In genomic region chr1:134302568-134303238, GRCm38 (mm10) we compare ENCODE assay signal across 9 mouse cellular contexts. TPM values are rescaled to one million over a fixed set of nuclear protein-coding genes. Genes with fewer than 3 reads are reported as not detected.
A peak's percentile ranks its signal among the peaks of the same experiment; 100 is the strongest.
DNase-seq lines count a peak whose midpoint lies in the region; ATAC-seq and TF ChIP-seq lines count a peak whose summit lies in the region.
"Had no signal": no experiment of that assay in that cellular context is flagged by ENCODE, and none has a peak within 500 bp of the region (broad histone marks: within the 10 kb centered on the region; RNA-seq: fewer than 3 reads in every experiment).

No protein-coding gene starts in this region.

- DNase-seq in layer of hippocampus, adult 9-11 months, result peak; percentile 77
- DNase-seq in layer of hippocampus, adult 18-20 months (ENCODE audit: low spot score in 2 of 2), result no peak
- DNase-seq in heart, postnatal 0 days (ENCODE audit: low spot score), result peak; percentile 87
- peak; percentile 59 for DNase-seq in kidney, postnatal 14 days
- peak; percentile 20 for DNase-seq in stomach, postnatal 0 days (ENCODE audit: low spot score)
- no peak for DNase-seq in cerebellum, adult 11-12 months

- peaks cover 25% of the 10 kb centered on the region for H3K27me3 ChIP-seq in embryonic facial prominence, embryonic 15.5 days
- H3K27me3 ChIP-seq in heart, postnatal 0 days (ENCODE audit: control insufficient read depth, insufficient read depth, low read length), result 0 out of 2 replicates have a peak, but pooled peaks cover 3% of the 10 kb centered on the region
- no peaks in the 10 kb centered on the region for H3K27me3 ChIP-seq in stomach, postnatal 0 days (ENCODE audit: control insufficient read depth, insufficient read depth, low read length)

- no peaks in the 10 kb centered on the region for H3K36me3 ChIP-seq in embryonic facial prominence, embryonic 15.5 days
- H3K36me3 ChIP-seq in heart, postnatal 0 days (replicated peaks; ENCODE audit: control insufficient read depth, insufficient read depth, low read length), result no peaks in the 10 kb centered on the region
- H3K36me3 ChIP-seq in macrophage (ENCODE audit: inconsistent target), result peaks cover 9% of the 10 kb centered on the region; the same call in 1 of the 2 replicates
- no peaks in the 10 kb centered on the region for H3K36me3 ChIP-seq in stomach, postnatal 0 days (ENCODE audit: control insufficient read depth, insufficient read depth, low read length)

- no peaks in the 10 kb centered on the region for H3K9me3 ChIP-seq in embryonic facial prominence, embryonic 15.5 days (replicated peaks)
- no peaks in the 10 kb centered on the region for H3K9me3 ChIP-seq in heart, postnatal 0 days (replicated peaks; ENCODE audit: control insufficient read depth, low read length)
- H3K9me3 ChIP-seq in stomach, postnatal 0 days (ENCODE audit: control insufficient read depth, low read length), result no peaks in the 10 kb centered on the region

- H3K79me2 ChIP-seq in macrophage (ENCODE audit: inconsistent target), result peaks cover 10% of the 10 kb centered on the region; the same call in 1 of the 2 replicates

- peak; percentile 21; the same call in 1 of the 2 replicates for TF ChIP-seq EP300 in heart, postnatal 0 days (IDR thresholded peaks at IDR 0.05; ENCODE audit: low read depth)
- no peak for TF ChIP-seq EP300 in stomach, postnatal 0 days (optimal IDR thresholded peaks at IDR 0.05)

- no peak overlapping the region for H3K4me2 ChIP-seq in embryonic facial prominence, embryonic 15.5 days (replicated peaks)
- peak overlapping the region; percentile 18; the same call in 1 of the 2 replicates for H3K4me2 ChIP-seq in heart, postnatal 0 days (ENCODE audit: low read depth, low read length)
- no peak overlapping the region for H3K4me2 ChIP-seq in stomach, postnatal 0 days (replicated peaks; ENCODE audit: low read depth)

- peak overlapping the region; percentile 77 for H3K27ac ChIP-seq in embryonic facial prominence, embryonic 15.5 days (replicated peaks)
- H3K27ac ChIP-seq in heart, postnatal 0 days (ENCODE audit: low read depth), result peak overlapping the region; percentile 98
- H3K27ac ChIP-seq in macrophage, result peak overlapping the region; percentile 95
- peak overlapping the region; percentile 82 for H3K27ac ChIP-seq in stomach, postnatal 0 days (replicated peaks)

- H3K4me1 ChIP-seq in embryonic facial prominence, embryonic 15.5 days, result peaks cover 30% of the 10 kb centered on the region
- H3K4me1 ChIP-seq in heart, postnatal 0 days (ENCODE audit: control insufficient read depth, insufficient read depth), result peaks cover 35% of the 10 kb centered on the region
- H3K4me1 ChIP-seq in stomach, postnatal 0 days (replicated peaks; ENCODE audit: control insufficient read depth, insufficient read depth), result 0 out of 2 replicates have a peak, but pooled peaks cover 2% of the 10 kb centered on the region

- 16% methylated on average over 8 of the region's 8 CpGs for WGBS in embryonic facial prominence, embryonic 15.5 days
- WGBS in heart, postnatal 0 days, result 8% methylated on average over 8 of the region's 8 CpGs
- 0% methylated on average over 8 of the region's 8 CpGs for WGBS in macrophage (ENCODE audit: missing documents)
- 23% methylated on average over 8 of the region's 8 CpGs for WGBS in stomach, postnatal 0 days

- TF ChIP-seq CTCF in heart, postnatal 0 days (IDR thresholded peaks at IDR 0.05; ENCODE audit: low read depth), result no peak
- TF ChIP-seq CTCF in stomach, postnatal 0 days (IDR thresholded peaks at IDR 0.05; ENCODE audit: low read depth), result no peak

- no peak overlapping the region for H3K4me3 ChIP-seq in embryonic facial prominence, embryonic 15.5 days (replicated peaks)
- no peak overlapping the region for H3K4me3 ChIP-seq in heart, postnatal 0 days (ENCODE audit: low read depth, low read length)
- peak overlapping the region; percentile 9; the same call in 1 of the 2 replicates for H3K4me3 ChIP-seq in macrophage (ENCODE audit: inconsistent target)
- no peak overlapping the region for H3K4me3 ChIP-seq in stomach, postnatal 0 days (ENCODE audit: low read depth, low read length)

- H3K9ac ChIP-seq in embryonic facial prominence, embryonic 15.5 days, result no peak overlapping the region
- 0 out of 2 replicates have a peak overlapping the region, but pooled peaks have one; percentile 17 for H3K9ac ChIP-seq in heart, postnatal 0 days (replicated peaks; ENCODE audit: low read depth, low read length)
- no peak overlapping the region for H3K9ac ChIP-seq in stomach, postnatal 0 days (ENCODE audit: low read length)

- ATAC-seq in embryonic facial prominence, embryonic 15.5 days (ENCODE audit: insufficient number of reproducible peaks, low FRiP score, low TSS enrichment, low read depth), result 0 out of 2 replicates have a peak, but pooled peaks have one; percentile 19
- peak; percentile 79 for ATAC-seq in heart, postnatal 0 days (ENCODE audit: insufficient read depth, low read depth)
- no peak for ATAC-seq in stomach, postnatal 0 days (ENCODE audit: low FRiP score, low TSS enrichment)

RNA-seq across cellular contexts. Expression of gene Myog, which starts 12.9 kb away (rescaled TPM):
- total RNA-seq in layer of hippocampus, adult 18-20 months (2021), result not detected
- polyA plus RNA-seq in embryonic facial prominence, embryonic 15.5 days (2015; fragmentation: Nextera tagmentation; extraction: Ambion mirVana), result 186 and 239 TPM in 2 replicates
- not detected in 2 replicates for total RNA-seq in heart, postnatal 0 days (2014; rRNA removed; ENCODE audit: low replicate concordance)
- polyA plus RNA-seq in heart, postnatal 0 days (2015; fragmentation: Nextera tagmentation; extraction: Ambion mirVana), result 0.25 and 0.31 TPM in 2 replicates
- total RNA-seq in macrophage (2018; cell fraction: chromatin; rRNA removed), result not detected
- not detected for total RNA-seq in macrophage (2018; cell fraction: cytosol; rRNA removed)
- not detected for total RNA-seq in macrophage (2018; cell fraction: nucleus; rRNA removed)
- polyA plus RNA-seq in macrophage (2018), result not detected in 3 replicates
- polyA plus RNA-seq in stomach, postnatal 0 days (2015; fragmentation: Nextera tagmentation; extraction: Ambion mirVana), result 2.7 and 5.0 TPM in 2 replicates
- polyA plus RNA-seq: large intestine, adult 2 months had no signal

RNA-seq across cellular contexts. Expression of gene Ppfia4, which starts 30.0 kb away (rescaled TPM):
- total RNA-seq in layer of hippocampus, adult 18-20 months (2021), result 10 to 100 TPM; 66.5 to 68.4 TPM
- 11.6 and 12.2 TPM in 2 replicates for polyA plus RNA-seq in embryonic facial prominence, embryonic 15.5 days (2015; fragmentation: Nextera tagmentation; extraction: Ambion mirVana)
- total RNA-seq in heart, postnatal 0 days (2014; rRNA removed; ENCODE audit: low replicate concordance), result 5.2 and 12.3 TPM in 2 replicates
- polyA plus RNA-seq in heart, postnatal 0 days (2015; fragmentation: Nextera tagmentation; extraction: Ambion mirVana), result 6.2 and 6.4 TPM in 2 replicates
- 10 to 100 TPM in 2 of 26 experiments, 1 to 10 TPM in 16, under 1 TPM in 8; 0.34 to 13.0 (median 2.4) TPM for total RNA-seq in macrophage (2018; cell fraction: chromatin; rRNA removed)
- total RNA-seq in macrophage (2018; cell fraction: cytosol; rRNA removed), result 10 to 100 TPM in 1 of 26 experiments, 1 to 10 TPM in 25; 2.0 to 10.7 (median 6.6) TPM
- total RNA-seq in macrophage (2018; cell fraction: nucleus; rRNA removed), result 10 to 100 TPM in 3 of 26 experiments, 1 to 10 TPM in 22, under 1 TPM in 1; 0.92 to 12.3 (median 3.6) TPM
- polyA plus RNA-seq in macrophage (2018), result 5.1 to 8.5 TPM (median 6.0 TPM) in 3 replicates
- 2.8 TPM in 2 replicates for polyA plus RNA-seq in stomach, postnatal 0 days (2015; fragmentation: Nextera tagmentation; extraction: Ambion mirVana)

RNA-seq across cellular contexts. Expression of gene Tmem183a, which starts 59.1 kb away (rescaled TPM):
- 10 to 100 TPM; 60.3 to 71.7 TPM for total RNA-seq in layer of hippocampus, adult 18-20 months (2021)
- polyA plus RNA-seq in embryonic facial prominence, embryonic 15.5 days (2015; fragmentation: Nextera tagmentation; extraction: Ambion mirVana), result 70.3 and 82.6 TPM in 2 replicates
- total RNA-seq in heart, postnatal 0 days (2014; rRNA removed; ENCODE audit: low replicate concordance), result 51.8 and 59.8 TPM in 2 replicates
- 30.1 and 31.1 TPM in 2 replicates for polyA plus RNA-seq in heart, postnatal 0 days (2015; fragmentation: Nextera tagmentation; extraction: Ambion mirVana)
- 100 to 1,000 TPM in 6 of 26 experiments, 10 to 100 TPM in 20; 52.3 to 127 (median 89.5) TPM for total RNA-seq in macrophage (2018; cell fraction: chromatin; rRNA removed)
- total RNA-seq in macrophage (2018; cell fraction: cytosol; rRNA removed), result 10 to 100 TPM; 26.1 to 43.5 (median 32.5) TPM
- total RNA-seq in macrophage (2018; cell fraction: nucleus; rRNA removed), result 100 to 1,000 TPM in 2 of 26 experiments, 10 to 100 TPM in 24; 39.2 to 139 (median 63.6) TPM
- polyA plus RNA-seq in macrophage (2018), result 31.9 to 35.6 TPM (median 34.8 TPM) in 3 replicates
- polyA plus RNA-seq in stomach, postnatal 0 days (2015; fragmentation: Nextera tagmentation; extraction: Ambion mirVana), result 64.9 and 65.6 TPM in 2 replicates

Comparison
In these comparisons a context has a peak if more than half of its experiments do, and no peak if none do; other contexts are left out.
1. DNase-seq: peak in layer of hippocampus, adult 9-11 months (single experiment), heart, postnatal 0 days (single experiment), kidney, postnatal 14 days (single experiment) and stomach, postnatal 0 days (single experiment); none in layer of hippocampus, adult 18-20 months (0 of 2) and cerebellum, adult 11-12 months (single experiment).
2. RNA of gene Myog, which starts 12.9 kb away (polyA plus RNA-seq): 186 to 239 TPM in embryonic facial prominence, embryonic 15.5 days; 2.7 to 5.0 TPM in stomach, postnatal 0 days, 0.25 to 0.31 TPM in heart, postnatal 0 days and not detected in macrophage; every median in the first group is over 10 times any median in the second.
3. Peak in every context shown above with its lines, with median percentiles within 50 percentile points of each other: H3K27ac ChIP-seq.